ENCODE assay signal across 10 mouse cellular contexts in genomic region chr6:17769972-17770644, GRCm38 (mm10).
DNase-seq lines count a peak whose midpoint lies in the region; ATAC-seq and TF ChIP-seq lines count a peak whose summit lies in the region.
"Had no signal": no experiment of that assay in that cellular context is flagged by ENCODE, and none has a peak within 500 bp of the region (broad histone marks: within the 10 kb centered on the region; RNA-seq: fewer than 3 reads in every experiment).

No protein-coding gene starts in this region.

- no peak overlapping the region for H3K27ac ChIP-seq in heart, postnatal 0 days (ENCODE audit: low read depth)
- H3K27ac ChIP-seq in limb, embryonic 12.5 days: no peak overlapping the region
- H3K27ac ChIP-seq in midbrain, embryonic 15.5 days: no peak overlapping the region
- H3K27ac ChIP-seq in intestine, embryonic 15.5 days: no peak overlapping the region
- H3K27ac ChIP-seq: embryonic facial prominence, embryonic 13.5 days had no signal

- H3K4me2 ChIP-seq in heart, postnatal 0 days (ENCODE audit: low read depth, low read length): 0 out of 2 replicates have a peak overlapping the region, but pooled peaks have one; percentile 12
- peak overlapping the region; percentile 47 for H3K4me2 ChIP-seq in limb, embryonic 12.5 days
- H3K4me2 ChIP-seq in midbrain, embryonic 15.5 days: peak overlapping the region; percentile 19; the same call in 1 of the 2 replicates
- H3K4me2 ChIP-seq in intestine, embryonic 15.5 days (replicated peaks): no peak overlapping the region
- H3K4me2 ChIP-seq: embryonic facial prominence, embryonic 13.5 days had no signal

- no peak overlapping the region for H3K9ac ChIP-seq in heart, postnatal 0 days (replicated peaks; ENCODE audit: low read depth, low read length)
- H3K9ac ChIP-seq in limb, embryonic 12.5 days (replicated peaks): no peak overlapping the region
- H3K9ac ChIP-seq in midbrain, embryonic 15.5 days: no peak overlapping the region
- no peak overlapping the region for H3K9ac ChIP-seq in intestine, embryonic 15.5 days
- H3K9ac ChIP-seq: embryonic facial prominence, embryonic 13.5 days had no signal

- 67% methylated on average over 9 of the region's 9 CpGs for WGBS in heart, postnatal 0 days
- WGBS in limb, embryonic 12.5 days: 54% methylated on average over 9 of the region's 9 CpGs
- 74% methylated on average over 9 of the region's 9 CpGs for WGBS in midbrain, embryonic 15.5 days
- WGBS in intestine, embryonic 15.5 days: 78% methylated on average over 9 of the region's 9 CpGs

- H3K36me3 ChIP-seq in heart, postnatal 0 days (replicated peaks; ENCODE audit: control insufficient read depth, insufficient read depth, low read length): no peaks in the 10 kb centered on the region
- no peaks in the 10 kb centered on the region for H3K36me3 ChIP-seq in limb, embryonic 12.5 days
- H3K36me3 ChIP-seq in midbrain, embryonic 15.5 days (replicated peaks): no peaks in the 10 kb centered on the region
- H3K36me3 ChIP-seq in intestine, embryonic 15.5 days: no peaks in the 10 kb centered on the region
- H3K36me3 ChIP-seq: embryonic facial prominence, embryonic 13.5 days had no signal

- H3K27me3 ChIP-seq in heart, postnatal 0 days (ENCODE audit: control insufficient read depth, insufficient read depth, low read length): no peaks in the 10 kb centered on the region
- H3K27me3 ChIP-seq in limb, embryonic 12.5 days: no peaks in the 10 kb centered on the region
- H3K27me3 ChIP-seq in midbrain, embryonic 15.5 days (replicated peaks): no peaks in the 10 kb centered on the region
- no peaks in the 10 kb centered on the region for H3K27me3 ChIP-seq in intestine, embryonic 15.5 days (replicated peaks)
- H3K27me3 ChIP-seq: embryonic facial prominence, embryonic 13.5 days had no signal

- H3K4me3 ChIP-seq in heart, postnatal 0 days (ENCODE audit: low read depth, low read length): no peak overlapping the region
- no peak overlapping the region for H3K4me3 ChIP-seq in limb, embryonic 12.5 days (replicated peaks)
- H3K4me3 ChIP-seq in midbrain, embryonic 15.5 days: no peak overlapping the region
- no peak overlapping the region for H3K4me3 ChIP-seq in intestine, embryonic 15.5 days (replicated peaks)
- H3K4me3 ChIP-seq: embryonic facial prominence, embryonic 13.5 days had no signal

- no peak for ATAC-seq in heart, postnatal 0 days (ENCODE audit: insufficient read depth, low read depth)
- peak; percentile 51 for ATAC-seq in erythroid progenitor cell, adult 5-6 weeks (replicated peaks; ENCODE audit: low FRiP score, poor library complexity, severe bottlenecking)
- ATAC-seq in limb, embryonic 12.5 days (ENCODE audit: insufficient number of reproducible peaks, insufficient read depth, low FRiP score, low TSS enrichment, low read depth): no peak
- peak; percentile 35 for ATAC-seq in midbrain, embryonic 15.5 days (replicated peaks)
- ATAC-seq in intestine, embryonic 15.5 days: no peak
- ATAC-seq: activated CD4-positive, CD25-positive, alpha-beta regulatory T cell, adult 4 months had no signal

- DNase-seq in heart, postnatal 0 days (ENCODE audit: low spot score): no peak
- DNase-seq in heart, adult 18-20 months: no peak
- no peak for DNase-seq in gastrocnemius, adult 8-10 months (ENCODE audit: low spot score in 2 of 2)
- DNase-seq in left cerebral cortex, adult 8-10 months (ENCODE audit: low spot score in 2 of 2): no peak

- no peak for TF ChIP-seq EP300 in heart, postnatal 0 days (IDR thresholded peaks at IDR 0.05; ENCODE audit: low read depth)

- peaks cover 43% of the 10 kb centered on the region for H3K4me1 ChIP-seq in heart, postnatal 0 days (ENCODE audit: control insufficient read depth, insufficient read depth)
- H3K4me1 ChIP-seq in limb, embryonic 12.5 days (replicated peaks): peaks cover 20% of the 10 kb centered on the region
- peaks cover 20% of the 10 kb centered on the region for H3K4me1 ChIP-seq in midbrain, embryonic 15.5 days
- H3K4me1 ChIP-seq in intestine, embryonic 15.5 days (replicated peaks): peaks cover 3% of the 10 kb centered on the region; the same call in 1 of the 2 replicates

- no peak for TF ChIP-seq CTCF in heart, postnatal 0 days (IDR thresholded peaks at IDR 0.05; ENCODE audit: low read depth)

- H3K9me3 ChIP-seq in heart, postnatal 0 days (replicated peaks; ENCODE audit: control insufficient read depth, low read length): no peaks in the 10 kb centered on the region
- H3K9me3 ChIP-seq in limb, embryonic 12.5 days: no peaks in the 10 kb centered on the region
- no peaks in the 10 kb centered on the region for H3K9me3 ChIP-seq in midbrain, embryonic 15.5 days
- H3K9me3 ChIP-seq in intestine, embryonic 15.5 days: no peaks in the 10 kb centered on the region
- H3K9me3 ChIP-seq: embryonic facial prominence, embryonic 13.5 days had no signal

Comparison
In these comparisons a context has a peak if more than half of its experiments do, and no peak if none do; other contexts are left out.
1. ATAC-seq: peak in erythroid progenitor cell, adult 5-6 weeks (single experiment) and midbrain, embryonic 15.5 days (single experiment); none in heart, postnatal 0 days (single experiment), limb, embryonic 12.5 days (single experiment) and intestine, embryonic 15.5 days (single experiment).